Mouse (Mus musculus): Measurements from ENCODE around the gene Gm14085.

Gm14085 gene

GRCm38 (mm10) chr2:122561221-122561620, 76.5 kb downstream of the Gm14085 start:
- peak; percentile 29 for DNase-seq (ENCODE audit: low read depth)

GRCm38 (mm10) chr2:122562251-122562650, 77.5 kb downstream of the Gm14085 start:
- DNase-seq (ENCODE audit: low read depth): no peak

- DNase-seq (ENCODE audit: low read depth): peak; percentile 82
Observed at GRCm38 (mm10) chr2:122569439-122569838, 84.7 kb downstream of the Gm14085 start.

- no peak for DNase-seq (ENCODE audit: low read depth)
Observed at GRCm38 (mm10) chr2:122570430-122570829, 85.7 kb downstream of the Gm14085 start.

- DNase-seq (ENCODE audit: low read depth): no peak
Observed at GRCm38 (mm10) chr2:122571326-122571725, 86.6 kb downstream of the Gm14085 start.

- DNase-seq (ENCODE audit: low read depth): no peak
Observed at GRCm38 (mm10) chr2:122572438-122572837, 87.7 kb downstream of the Gm14085 start.

GRCm38 (mm10) chr2:122575470-122575869, 90.7 kb downstream of the Gm14085 start:
- DNase-seq (ENCODE audit: low read depth): no peak

GRCm38 (mm10) chr2:122576295-122576694, 91.6 kb downstream of the Gm14085 start:
- DNase-seq (ENCODE audit: low read depth): no peak

GRCm38 (mm10) chr2:122577316-122577715, 92.6 kb downstream of the Gm14085 start:
- no peak for DNase-seq (ENCODE audit: low read depth)
